Mouse (Mus musculus) CD4-positive, CD25-positive, alpha-beta regulatory T cell, adult 4 months (primary cell): ENCODE data around the gene Ndufa7. TPM values are rescaled to one million over a fixed set of nuclear protein-coding genes. Genes with fewer than 3 reads are reported as not detected.

ENCODE experiments used
- ATAC-seq: one replicate; pipeline ENCODE4 v1.8.0; 2017
- polyA plus RNA-seq, 2 experiments: library from polyadenylated mRNA; unstranded; fragments of 100-300 nt; shearing (Covaris generic); gene quantifications; one replicate each; pipeline ENCODE4 v1.2.1; 2017

Ndufa7 gene
- polyA plus RNA-seq = 100 to 1,000 TPM; 377 to 404 TPM

DNA sequence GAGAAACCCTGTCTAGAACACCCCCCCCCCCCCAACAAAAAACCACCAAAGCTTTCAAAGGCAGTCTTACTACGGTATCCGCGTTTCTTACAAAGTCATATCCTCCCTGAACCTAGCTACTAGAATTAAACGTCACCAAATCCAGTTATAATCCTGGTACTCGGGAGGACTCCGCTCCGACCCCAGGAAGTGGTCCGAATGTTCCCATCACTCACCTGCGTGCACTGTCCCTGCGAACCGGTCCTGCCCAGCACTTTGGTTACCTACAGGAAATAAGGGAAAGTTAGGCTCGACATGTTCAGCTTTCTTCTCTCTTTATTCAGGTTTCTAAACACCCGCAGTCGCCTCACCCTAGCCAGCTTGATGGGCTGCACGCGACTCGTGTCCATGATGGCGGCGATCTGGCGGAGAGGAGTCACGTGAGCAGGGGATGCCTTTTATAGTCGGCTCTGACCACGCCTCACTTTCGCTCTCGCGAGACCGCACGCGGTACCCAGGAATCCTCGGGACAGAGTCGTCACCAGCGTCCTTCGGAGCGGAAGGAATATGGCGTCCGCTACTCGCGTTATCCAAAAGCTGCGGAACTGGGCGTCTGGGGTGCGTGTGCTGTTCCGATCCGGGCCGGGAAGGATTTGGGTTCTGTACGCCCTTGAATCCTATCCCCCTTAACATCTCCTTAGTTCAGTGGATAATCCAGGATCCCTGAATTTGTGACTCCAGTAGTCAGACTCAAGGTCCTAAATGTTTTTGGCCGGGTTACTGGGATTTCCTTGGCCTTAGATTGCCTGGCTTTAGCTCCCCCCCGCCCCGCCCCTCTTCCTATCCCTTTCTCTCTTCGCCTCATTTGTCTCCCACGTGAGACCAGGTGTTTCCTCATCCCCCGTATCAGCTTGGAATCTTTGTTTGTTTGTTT, at the start of gene Ndufa7, which contains the start of gene Rps28:
Gene Ndufa7 (plus strand): TSS at position 489 of the 913 bp plus-strand sequence.
Gene Rps28 (minus strand): TSS at position 479 of the 913 bp plus-strand sequence.
- ATAC-seq = peak; percentile 98

DNA sequence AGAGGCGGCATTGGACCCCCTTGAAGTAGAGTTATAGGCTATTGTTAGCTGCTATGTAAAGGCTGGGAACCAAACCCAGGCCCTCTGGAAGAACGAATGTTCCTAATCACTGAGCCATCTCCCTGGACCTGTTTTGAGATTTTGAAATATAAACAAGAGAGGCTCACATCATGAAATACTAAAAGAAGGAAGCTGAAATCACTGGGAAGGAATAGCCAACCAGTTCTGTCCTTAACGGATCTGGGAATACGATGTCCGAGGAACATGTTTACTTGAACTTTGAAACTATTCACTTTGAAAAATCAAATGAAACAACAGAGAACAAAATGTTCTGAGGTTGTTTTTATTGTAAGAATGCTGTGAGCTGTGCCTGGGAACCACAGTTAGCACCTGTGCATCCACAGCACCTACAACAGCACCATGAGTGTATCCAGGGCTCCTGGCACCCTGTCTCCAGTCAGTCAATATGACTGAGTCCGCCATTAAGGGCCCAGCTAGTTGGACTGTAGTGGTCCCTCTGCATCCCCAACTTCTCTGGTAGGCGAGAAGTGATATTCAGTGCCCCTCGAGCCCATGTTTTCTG, 49.7 kb upstream of the Ndufa7 start:
- ATAC-seq = no peak

DNA sequence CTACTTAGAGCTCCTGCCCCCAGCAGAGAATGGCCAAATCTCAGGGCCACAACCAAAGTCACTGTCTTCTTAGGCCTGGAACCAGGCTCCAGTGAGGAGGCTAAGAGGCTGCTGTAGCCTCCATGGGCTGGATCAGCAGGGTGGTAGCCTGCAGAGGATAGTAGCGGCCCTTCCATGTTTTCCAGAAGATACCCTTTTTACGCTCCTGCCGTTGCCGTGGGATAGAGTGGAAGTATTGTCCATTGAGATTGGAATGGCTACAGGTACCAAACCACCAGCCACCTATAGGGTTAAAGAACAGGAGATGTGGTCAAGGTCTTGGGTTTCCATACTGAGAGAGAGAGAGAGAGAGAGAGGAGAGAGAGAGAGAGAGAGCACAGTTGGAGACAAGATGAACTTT, 49.1 kb upstream of the Ndufa7 start:
- no peak for ATAC-seq

DNA sequence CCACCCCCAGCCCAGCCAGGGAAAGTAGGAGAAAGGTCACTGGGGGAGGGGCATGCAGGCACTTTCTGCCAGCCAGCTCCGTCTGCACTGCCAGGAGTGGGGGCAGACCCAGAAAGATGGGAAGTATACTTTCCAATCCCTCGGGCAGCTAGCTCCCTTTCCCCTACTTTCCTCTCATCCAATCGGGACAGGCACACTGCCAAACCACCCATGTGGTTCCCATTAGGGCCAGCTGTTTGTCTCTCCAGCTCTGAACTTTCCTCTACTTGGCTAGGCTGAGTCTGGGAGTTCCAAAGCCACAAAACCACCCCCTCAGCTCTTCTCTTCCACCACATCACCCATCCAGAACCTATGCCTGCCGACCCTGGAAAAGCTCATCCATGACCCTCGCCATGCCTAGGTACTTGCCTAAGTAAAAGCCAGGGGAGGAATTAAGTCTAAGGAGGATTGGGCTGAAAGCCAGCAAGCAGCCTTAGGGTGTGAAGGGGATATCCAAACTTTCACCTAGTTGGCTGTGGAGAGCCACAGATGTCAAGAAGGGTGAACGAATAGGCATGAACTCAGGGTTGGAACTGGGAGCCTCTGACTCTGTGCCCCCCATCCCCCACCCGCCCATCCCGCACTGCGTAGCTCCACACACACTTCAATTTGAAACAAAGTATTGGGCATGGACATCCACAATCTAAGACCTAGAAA, 45.0 kb upstream of the Ndufa7 start:
- ATAC-seq = no peak

DNA sequence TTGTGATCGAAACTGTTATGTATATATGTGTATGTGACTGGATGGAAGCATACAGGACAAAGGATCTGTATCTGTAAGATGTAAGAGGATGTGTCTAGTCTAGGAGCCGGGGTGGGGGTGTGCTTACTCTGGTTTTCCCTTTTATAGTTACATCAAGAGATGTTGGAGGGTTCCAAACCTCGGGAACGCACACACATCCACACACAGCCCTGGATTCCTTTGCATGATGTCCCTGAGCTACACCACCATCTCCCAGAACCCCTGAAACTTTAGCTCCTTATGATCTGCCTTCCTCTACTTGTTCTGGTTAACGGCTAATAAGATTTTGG, 44.4 kb upstream of the Ndufa7 start:
- no peak for ATAC-seq

DNA sequence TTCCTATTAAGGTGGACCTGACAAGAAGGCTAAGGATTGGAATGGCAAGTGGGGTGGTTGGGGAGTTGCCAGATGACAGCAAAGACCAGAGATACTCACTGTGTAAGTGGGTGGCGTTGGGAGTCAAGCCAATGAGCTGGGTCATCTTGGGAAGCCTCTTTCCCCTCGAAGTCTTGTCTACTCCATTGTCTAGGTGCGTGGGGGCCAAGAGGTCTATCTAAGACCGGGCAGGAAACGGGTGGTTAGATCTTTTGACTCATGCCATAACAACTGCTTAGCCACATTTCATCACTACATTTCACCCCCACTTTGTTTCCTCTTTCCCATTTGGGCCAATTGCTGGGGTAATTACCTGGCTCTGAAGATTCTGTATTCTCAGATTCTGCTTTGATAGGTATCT, 43.9 kb upstream of the Ndufa7 start:
- peak; percentile 73 for ATAC-seq

DNA sequence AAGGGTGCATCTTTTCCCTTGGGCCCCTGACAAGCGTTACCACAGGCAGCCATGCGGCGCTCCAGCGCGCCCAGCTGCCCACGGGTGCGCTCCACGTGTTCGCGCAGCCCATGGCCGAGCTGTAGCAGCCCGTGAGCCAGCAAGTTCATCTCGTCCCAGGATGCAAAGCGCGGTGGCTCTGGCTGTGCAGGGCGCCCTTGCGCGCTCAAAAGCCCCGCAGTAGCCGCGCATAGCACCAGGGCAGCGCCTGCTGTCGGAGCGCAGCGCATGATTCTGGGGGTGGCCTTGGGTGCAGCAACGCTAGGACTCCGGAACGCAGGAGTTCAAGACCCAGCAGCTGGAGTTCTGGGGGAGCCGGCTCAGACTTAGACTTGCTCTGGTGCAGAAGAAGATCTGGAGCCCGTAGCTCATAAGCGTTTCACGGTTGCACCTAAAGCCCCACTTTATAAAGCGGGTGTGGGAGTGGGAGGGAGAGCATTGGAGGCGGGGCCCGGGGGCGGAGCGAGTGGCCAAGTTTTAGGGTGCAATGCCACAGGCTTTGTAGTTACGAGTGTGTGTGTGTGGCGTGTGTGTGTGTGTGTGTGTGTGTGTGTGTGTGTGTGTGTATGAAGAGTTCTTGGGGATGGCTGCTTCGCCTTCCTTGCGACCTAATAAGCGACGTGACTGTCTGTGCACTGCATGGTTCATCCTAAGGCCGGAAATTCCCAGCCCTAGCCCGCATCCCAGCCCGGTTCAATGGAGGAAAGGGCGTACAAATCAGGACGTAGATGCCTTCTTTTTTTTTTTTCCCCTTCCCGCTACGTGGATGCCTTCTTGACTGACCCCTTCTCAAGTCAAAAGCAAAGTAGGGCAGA, 43.0 kb upstream of the Ndufa7 start, which contains the start of gene Angptl4:
Gene Angptl4 (minus strand): TSS at position 707 of the 854 bp plus-strand sequence.
- peak; percentile 74 for ATAC-seq

DNA sequence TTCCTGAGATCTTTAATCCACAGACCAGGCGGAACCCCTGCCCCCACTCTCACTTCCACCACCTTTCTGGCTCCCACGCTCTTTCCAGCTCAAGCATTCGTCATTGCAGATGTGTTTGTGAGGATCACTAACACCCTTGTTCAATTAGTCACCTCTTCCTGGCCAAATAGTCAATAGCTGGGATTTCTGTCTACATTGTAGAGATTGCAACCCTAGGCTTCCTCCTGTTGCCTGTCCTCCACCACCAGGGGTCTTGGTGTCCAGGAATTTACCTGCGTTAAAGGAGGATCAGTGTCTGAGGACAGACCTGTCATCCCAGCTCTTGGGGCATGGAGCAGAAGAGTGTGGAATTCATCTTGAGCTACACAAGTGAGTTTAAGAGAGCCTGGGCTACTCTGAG, 42.3 kb upstream of the Ndufa7 start:
- peak; percentile 11 for ATAC-seq

DNA sequence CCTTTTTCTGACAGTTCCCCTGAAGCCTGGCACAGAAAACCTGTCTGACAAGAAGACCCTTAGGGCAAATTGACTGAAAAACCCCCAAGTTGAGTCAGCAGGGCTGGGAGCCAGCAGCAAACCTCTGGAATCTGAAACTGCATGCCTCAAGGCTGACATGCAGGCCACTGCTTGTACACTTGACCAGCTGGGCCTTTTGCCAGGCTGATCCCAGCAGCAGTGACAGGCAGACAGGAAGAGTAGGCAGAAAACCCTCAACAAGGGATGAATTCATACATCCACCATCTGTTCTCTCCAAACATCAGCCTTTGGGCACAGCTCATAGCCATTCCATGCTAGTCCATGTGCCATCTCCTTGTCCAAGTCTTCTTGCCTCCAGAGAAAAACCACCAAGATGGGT, 41.0 kb upstream of the Ndufa7 start:
- no peak for ATAC-seq

DNA sequence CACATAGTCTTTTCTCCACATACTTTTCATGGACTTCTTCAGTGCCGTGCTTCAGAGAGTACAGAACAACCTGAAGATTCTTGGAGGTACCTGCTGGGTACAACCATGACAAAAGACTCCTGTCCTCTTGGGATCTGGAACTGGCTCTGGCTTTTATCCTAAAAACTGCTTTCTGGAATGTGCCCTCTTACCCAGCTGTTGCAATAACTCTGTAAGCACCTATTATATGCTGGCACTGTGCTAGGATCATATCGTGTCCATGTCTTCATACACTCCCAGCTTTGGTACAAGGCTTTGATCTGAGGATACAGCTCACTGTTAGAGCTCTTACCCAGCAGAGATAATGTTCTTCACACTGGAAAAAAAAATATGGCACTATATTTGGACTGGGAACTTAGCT, 39.4 kb upstream of the Ndufa7 start:
- no peak for ATAC-seq

DNA sequence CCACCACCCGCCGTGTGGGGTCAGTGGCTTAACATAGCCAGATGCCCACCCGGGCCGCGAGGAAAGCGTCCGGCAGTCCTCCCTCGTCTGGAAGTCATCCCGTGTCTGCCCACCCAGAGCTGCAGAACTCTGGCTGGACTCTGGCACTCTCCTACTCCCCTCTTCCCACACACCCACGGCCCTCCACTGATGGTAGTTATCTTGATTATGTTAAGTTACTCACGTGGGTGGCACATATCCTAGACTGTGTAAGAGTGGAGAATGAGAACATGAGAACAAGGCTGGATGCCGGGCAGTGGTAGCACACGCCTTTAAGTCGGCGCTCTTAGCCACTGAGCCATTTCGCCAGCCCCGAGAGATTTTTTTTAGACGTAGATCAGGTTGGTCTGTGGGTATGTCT, 38.0 kb upstream of the Ndufa7 start:
- ATAC-seq = no peak

DNA sequence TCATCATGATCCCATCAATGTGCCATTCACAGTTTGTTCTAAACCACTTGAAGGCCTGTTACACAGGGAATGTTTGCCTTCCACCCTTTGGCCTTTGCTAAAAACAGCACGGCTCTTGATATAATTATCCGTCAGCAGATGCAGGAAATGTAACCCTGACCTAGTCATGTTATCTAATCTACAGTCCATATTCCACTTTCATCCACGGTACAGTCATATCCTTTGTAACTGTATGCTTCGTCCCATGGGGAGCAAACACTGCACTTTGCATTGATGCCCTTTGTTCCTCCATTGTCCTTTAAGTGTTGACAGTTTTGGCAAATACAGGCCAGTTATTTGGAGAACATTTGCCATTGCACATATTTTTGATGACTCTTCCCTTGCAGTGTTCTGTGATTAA, 35.6 kb upstream of the Ndufa7 start:
- ATAC-seq = no peak

DNA sequence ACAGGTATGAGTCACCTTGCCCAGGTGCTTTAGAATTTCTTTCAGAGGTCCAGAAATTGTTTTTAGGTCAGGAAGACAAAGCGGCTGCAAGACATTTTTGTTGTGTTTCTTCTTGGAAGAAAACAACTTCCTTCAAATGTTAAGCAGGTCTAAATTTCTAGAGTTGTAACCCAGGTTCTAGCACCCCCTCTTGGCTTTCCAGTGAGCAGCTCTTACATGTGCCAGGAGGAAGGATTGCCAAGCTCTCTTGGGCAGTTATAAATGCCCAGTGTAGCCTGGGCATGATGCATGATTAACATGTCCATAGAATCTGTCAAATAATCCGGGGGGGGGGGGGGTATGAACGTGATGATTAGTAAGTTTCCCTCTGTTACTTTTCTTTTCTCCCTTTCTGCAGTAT, 26.1 kb upstream of the Ndufa7 start:
- no peak for ATAC-seq

DNA sequence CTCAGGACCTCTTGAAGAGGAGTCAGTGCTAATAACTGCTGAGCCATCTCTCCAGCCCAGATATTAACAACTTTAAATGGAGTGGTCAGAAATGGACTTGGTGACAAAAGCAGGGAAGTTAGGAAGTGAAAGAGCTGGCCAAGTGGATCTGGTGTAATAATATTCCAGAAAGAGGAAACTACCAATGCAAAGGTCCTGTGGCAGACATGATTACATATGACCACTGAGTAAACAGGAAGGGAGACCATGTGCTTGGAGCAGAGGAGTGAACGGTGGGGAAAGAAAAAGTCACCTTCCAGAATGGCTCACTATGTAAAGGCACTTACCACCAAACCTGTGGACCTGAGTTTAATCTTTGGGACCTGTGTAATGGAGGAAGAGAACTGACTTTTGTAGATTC, 25.1 kb upstream of the Ndufa7 start:
- ATAC-seq = no peak

DNA sequence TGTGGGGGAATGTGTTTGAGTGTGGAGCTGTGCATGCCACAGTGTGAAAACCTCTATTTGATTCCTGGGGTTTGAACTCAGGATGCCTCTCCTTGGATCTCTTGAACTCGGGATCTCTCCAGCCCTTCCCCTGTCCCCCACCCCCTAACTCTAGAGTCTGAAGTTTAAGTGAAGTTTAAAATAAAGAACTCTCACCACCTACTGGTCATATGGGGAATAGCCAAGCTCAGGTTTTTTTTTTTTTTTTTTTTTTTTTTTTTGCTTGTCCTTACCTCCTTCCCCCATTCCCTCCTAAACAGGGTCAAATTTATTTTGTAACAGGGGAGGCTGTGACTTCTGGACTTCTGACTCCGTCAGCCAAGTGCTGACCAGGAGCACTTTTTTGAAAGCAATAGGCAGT, 22.2 kb upstream of the Ndufa7 start:
- ATAC-seq = peak; percentile 37

DNA sequence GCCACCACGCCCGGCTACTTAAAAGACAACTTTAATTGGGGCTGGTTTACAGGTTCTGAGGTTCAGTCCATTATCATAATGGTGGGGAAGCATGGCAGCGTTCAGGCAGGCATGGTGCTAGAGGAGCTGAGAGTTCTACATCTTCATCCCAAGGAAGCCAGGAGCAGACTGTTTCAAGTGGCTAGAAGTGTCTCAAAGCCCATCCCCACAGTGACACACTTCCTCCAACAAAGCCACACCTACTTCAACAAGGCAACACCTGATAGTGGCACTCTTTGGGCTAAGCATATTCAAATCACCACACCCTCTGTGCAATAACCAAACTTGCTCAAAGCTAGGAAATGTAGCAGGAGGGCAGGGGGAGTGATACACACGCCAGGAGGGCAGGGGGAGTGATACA, 20.2 kb upstream of the Ndufa7 start:
- ATAC-seq = no peak

DNA sequence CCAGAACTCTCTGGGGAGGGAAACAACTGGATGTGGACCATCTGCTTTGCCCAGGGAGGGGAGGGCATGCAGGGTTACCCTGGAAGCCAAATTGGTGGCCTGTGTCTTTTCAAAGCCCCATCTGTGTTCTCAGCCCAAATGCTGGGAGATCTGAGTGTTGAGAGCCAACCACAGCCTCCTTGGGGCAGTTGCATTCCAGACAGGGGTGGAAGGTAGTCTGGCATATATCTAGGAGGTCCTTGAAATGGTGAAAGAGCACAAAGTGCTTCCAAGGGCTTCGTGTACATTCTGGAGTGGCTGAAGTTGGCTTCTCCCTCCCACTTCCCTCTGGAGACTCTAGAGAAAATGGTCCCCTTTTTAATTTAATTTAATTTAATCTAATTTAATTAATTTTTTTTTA, 19.6 kb upstream of the Ndufa7 start:
- no peak for ATAC-seq

DNA sequence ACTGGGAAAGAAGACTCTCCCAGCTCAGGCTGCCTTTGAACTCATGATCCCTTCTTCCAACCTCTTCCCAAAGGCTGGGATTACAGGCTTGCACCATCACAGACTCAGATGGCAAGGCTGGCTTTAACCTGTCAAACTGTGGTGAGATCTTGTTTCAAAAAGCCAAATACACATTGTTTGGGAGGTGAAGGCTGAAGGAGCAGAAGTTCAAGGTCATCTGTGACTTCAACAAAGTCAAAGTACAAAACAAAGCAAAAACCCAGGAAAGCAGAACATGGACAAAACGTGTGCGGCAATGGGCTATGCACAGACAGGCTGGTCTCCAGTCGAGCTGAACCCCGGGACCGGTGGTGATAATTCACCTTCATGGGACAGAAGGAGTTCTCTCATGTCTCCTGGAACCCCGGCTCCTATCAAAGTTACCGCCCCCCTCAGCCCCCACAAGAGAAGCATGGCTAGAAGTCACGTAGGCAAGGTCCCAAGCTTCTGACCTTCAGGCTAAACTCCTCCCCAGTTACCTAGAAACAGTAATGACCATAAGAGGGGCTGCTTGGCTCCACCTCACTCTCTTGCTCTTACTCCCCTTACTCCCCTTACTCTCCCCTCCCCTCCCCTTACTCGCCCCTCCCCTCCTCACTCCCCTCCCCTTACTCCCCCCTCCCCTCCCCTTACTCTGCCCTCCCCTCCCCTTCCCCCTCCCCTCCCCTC, 17.0 kb upstream of the Ndufa7 start:
- ATAC-seq = no peak

DNA sequence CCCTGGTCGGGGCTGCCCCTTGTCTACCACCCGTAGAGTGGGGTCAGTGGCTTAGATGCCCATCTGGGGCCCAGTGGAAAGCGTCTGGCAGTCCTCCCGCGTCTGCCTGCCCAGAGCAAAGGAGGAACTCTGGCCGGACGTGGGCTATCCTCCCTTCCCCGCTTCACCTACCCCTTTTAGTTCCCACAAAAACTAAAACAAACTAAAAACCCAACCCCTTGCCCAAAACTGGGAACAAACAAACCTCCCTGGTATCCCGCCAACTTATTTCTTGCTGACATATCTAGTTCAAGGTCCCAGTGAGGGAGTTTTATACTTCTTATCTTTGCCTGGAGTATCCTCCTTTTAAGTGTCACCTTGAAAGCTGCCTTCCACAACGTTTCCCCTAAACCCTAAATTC, 16.2 kb upstream of the Ndufa7 start:
- ATAC-seq = no peak

DNA sequence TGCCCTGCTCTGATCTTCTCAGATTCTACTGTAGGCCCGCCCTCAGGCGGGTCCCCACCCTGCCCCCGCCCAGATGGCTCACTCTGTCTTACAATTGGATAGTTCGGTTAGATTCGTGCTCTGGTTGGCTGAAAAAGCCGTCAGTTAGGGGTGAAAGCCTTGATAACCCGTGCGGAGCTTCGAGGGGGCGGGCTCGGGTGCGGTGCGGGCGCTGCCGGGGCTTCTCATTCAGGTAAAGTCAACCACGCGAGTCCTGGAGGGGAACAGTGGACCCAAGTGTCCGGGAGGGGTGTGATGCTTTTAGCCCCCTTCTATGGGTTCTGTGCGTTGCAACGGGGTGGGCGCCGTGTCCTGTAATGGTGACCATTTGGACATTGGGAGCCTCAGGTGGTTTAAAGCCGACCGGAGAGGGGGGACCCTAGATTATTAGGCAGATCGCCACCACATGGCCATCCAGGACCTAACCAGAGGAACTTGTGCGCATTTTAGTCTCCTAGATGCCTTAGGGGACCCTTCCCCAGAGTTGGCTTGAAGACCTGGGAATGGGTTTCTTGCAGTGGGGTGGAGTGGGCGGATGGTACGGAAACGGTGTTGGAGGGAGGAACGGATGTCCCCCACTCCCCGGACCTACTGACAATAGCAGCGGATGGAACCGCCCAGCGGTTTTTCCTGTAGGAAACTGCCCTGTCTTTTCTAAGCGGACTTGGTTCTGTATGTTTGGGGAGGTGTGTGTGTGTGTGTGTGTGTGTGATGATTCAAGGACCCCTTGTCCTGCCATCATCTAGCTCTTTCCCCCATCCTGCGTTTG, 13.8 kb upstream of the Ndufa7 start, which contains the start of gene Kank3:
Gene Kank3 (plus strand): TSS at position 186 of the 808 bp plus-strand sequence.
- peak; percentile 87 for ATAC-seq

DNA sequence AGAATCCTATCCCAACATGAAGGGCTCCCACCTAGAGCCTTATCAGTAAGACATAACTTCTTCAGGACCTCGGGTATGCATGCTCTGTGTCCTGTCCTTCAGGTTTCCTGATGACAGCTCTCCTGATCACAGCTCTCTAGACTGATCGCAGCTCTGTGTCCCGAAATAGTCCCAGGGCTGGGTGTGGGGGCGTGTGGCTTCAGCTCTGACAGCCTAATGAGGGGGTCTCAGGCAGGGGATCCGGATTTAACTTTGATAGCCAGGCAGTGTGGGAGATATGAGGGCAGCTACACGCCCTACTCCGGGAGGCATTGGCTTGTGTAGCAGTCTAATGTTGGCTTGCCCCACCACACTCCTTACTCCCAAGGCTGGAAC, 13.2 kb upstream of the Ndufa7 start:
- no peak for ATAC-seq
